Mouse (Mus musculus): ENCODE results near the gene Cd36. TPM values are rescaled to one million over a fixed set of nuclear protein-coding genes. Genes with fewer than 3 reads are reported as not detected.
A peak's percentile ranks its signal among the peaks of the same experiment; 100 is the strongest.

Cd36 gene
- polyA plus RNA-seq, 1 experiment: 256 TPM

GRCm38 (mm10) chr5:17828713-17829544 lies 59.7 kb downstream of the Cd36 start:
- no peak for DNase-seq
- TF ChIP-seq POLR2A (IDR thresholded peaks at IDR 0.05; ENCODE audit: borderline replicate concordance, extremely low read depth, low read depth, low read length): no peak
- TF ChIP-seq CTCF (IDR thresholded peaks at IDR 0.05; ENCODE audit: insufficient read depth, low read length): no peak
- WGBS: 51% methylated on average over 15 of the region's 15 CpGs
- peaks cover 6% of the 10 kb centered on the region for H3K4me1 ChIP-seq (ENCODE audit: control insufficient read depth, insufficient read depth, low read length)
- H3K4me3 ChIP-seq (replicated peaks; ENCODE audit: extremely low read depth, low read depth, low read length): no peak overlapping the region

DNA sequence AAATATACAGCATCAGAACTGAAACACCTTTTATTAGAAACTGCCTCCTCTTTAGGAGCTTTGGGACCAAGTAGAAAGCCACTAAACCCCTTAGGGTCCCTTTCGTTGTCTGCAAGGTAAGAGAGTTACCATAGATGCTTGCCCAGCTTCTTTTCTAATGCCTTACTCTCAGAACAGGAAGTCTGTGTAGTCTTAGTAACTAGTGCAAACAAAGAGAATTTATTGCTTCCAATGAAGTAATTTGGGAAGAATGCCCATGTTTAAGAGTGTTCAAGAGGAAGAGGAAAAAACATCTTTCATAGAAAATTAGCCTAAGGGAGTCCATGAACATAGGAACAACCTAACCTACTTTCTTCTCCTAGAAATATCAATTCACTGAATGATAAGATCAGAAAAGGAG lies 67.2 kb downstream of the Cd36 start:
- Histone ChIP-seq H3K4me3 (replicated peaks; ENCODE audit: extremely low read depth, low read depth, low read length) (no peak overlapping the region), H3K4me1 (ENCODE audit: control insufficient read depth, insufficient read depth, low read length) (peaks cover 4% of the 10 kb centered on the region)
- WGBS: 23% methylated on average over 1 of the region's 1 CpGs
- no peak for DNase-seq
- TF ChIP-seq CTCF (IDR thresholded peaks at IDR 0.05; ENCODE audit: insufficient read depth, low read length) (no peak), POLR2A (IDR thresholded peaks at IDR 0.05; ENCODE audit: borderline replicate concordance, extremely low read depth, low read depth, low read length) (no peak)

GRCm38 (mm10) chr5:17820239-17820999 lies 68.2 kb downstream of the Cd36 start:
- WGBS: 68% methylated on average over 2 of the region's 2 CpGs
- peaks cover 4% of the 10 kb centered on the region for H3K4me1 ChIP-seq (ENCODE audit: control insufficient read depth, insufficient read depth, low read length)
- no peak for TF ChIP-seq POLR2A (IDR thresholded peaks at IDR 0.05; ENCODE audit: borderline replicate concordance, extremely low read depth, low read depth, low read length)
- TF ChIP-seq CTCF (IDR thresholded peaks at IDR 0.05; ENCODE audit: insufficient read depth, low read length): no peak
- DNase-seq: no peak
- no peak overlapping the region for H3K4me3 ChIP-seq (replicated peaks; ENCODE audit: extremely low read depth, low read depth, low read length)

- Histone ChIP-seq H3K4me1 (ENCODE audit: control insufficient read depth, insufficient read depth, low read length) (peaks cover 2% of the 10 kb centered on the region; the same call in 1 of the 2 replicates), H3K4me3 (replicated peaks; ENCODE audit: extremely low read depth, low read depth, low read length) (no peak overlapping the region)
- TF ChIP-seq CTCF (IDR thresholded peaks at IDR 0.05; ENCODE audit: insufficient read depth, low read length) (peak; percentile 17; the same call in 1 of the 2 replicates), POLR2A (IDR thresholded peaks at IDR 0.05; ENCODE audit: borderline replicate concordance, extremely low read depth, low read depth, low read length) (no peak)
- no peak for DNase-seq
- under 1% methylated on average over 2 of the region's 2 CpGs for WGBS
These were observed 72.4 kb downstream of the Cd36 start for GRCm38 (mm10) chr5:17816170-17816569.

GRCm38 (mm10) chr5:17810336-17810735 lies 78.3 kb downstream of the Cd36 start:
- WGBS: 27% methylated on average over 1 of the region's 1 CpGs
- TF ChIP-seq CTCF (IDR thresholded peaks at IDR 0.05; ENCODE audit: insufficient read depth, low read length): no peak
- no peak for TF ChIP-seq POLR2A (IDR thresholded peaks at IDR 0.05; ENCODE audit: borderline replicate concordance, extremely low read depth, low read depth, low read length)
- Histone ChIP-seq H3K4me3 (replicated peaks; ENCODE audit: extremely low read depth, low read depth, low read length) (no peak overlapping the region), H3K4me1 (ENCODE audit: control insufficient read depth, insufficient read depth, low read length) (no peaks in the 10 kb centered on the region; the same call in 1 of the 2 replicates)
- no peak for DNase-seq

GRCm38 (mm10) chr5:17806774-17807377 lies 81.7 kb downstream of the Cd36 start:
- DNase-seq: no peak
- H3K4me3 ChIP-seq (replicated peaks; ENCODE audit: extremely low read depth, low read depth, low read length): no peak overlapping the region
- TF ChIP-seq POLR2A (IDR thresholded peaks at IDR 0.05; ENCODE audit: borderline replicate concordance, extremely low read depth, low read depth, low read length) (no peak), CTCF (IDR thresholded peaks at IDR 0.05; ENCODE audit: insufficient read depth, low read length) (no peak)
- WGBS: 87% methylated on average over 3 of the region's 3 CpGs
- no peaks in the 10 kb centered on the region; the same call in 1 of the 2 replicates for H3K4me1 ChIP-seq (ENCODE audit: control insufficient read depth, insufficient read depth, low read length)

GRCm38 (mm10) chr5:17776571-17776970 lies 112.0 kb downstream of the Cd36 start:
- H3K4me3 ChIP-seq (replicated peaks; ENCODE audit: extremely low read depth, low read depth, low read length): no peak overlapping the region
- WGBS: 86% methylated on average over 6 of the region's 6 CpGs
- TF ChIP-seq CTCF (IDR thresholded peaks at IDR 0.05; ENCODE audit: insufficient read depth, low read length): no peak
- TF ChIP-seq POLR2A (IDR thresholded peaks at IDR 0.05; ENCODE audit: borderline replicate concordance, extremely low read depth, low read depth, low read length): no peak
- no peaks in the 10 kb centered on the region for H3K4me1 ChIP-seq (ENCODE audit: control insufficient read depth, insufficient read depth, low read length)
- DNase-seq: no peak

GRCm38 (mm10) chr5:17770328-17770727 lies 118.3 kb downstream of the Cd36 start:
- no peaks in the 10 kb centered on the region for H3K4me1 ChIP-seq (ENCODE audit: control insufficient read depth, insufficient read depth, low read length)
- WGBS: 85% methylated on average over 2 of the region's 2 CpGs
- TF ChIP-seq CTCF (IDR thresholded peaks at IDR 0.05; ENCODE audit: insufficient read depth, low read length) (no peak), POLR2A (IDR thresholded peaks at IDR 0.05; ENCODE audit: borderline replicate concordance, extremely low read depth, low read depth, low read length) (no peak)
- DNase-seq: no peak
- H3K4me3 ChIP-seq (replicated peaks; ENCODE audit: extremely low read depth, low read depth, low read length): no peak overlapping the region

GRCm38 (mm10) chr5:17766006-17766677 lies 122.5 kb downstream of the Cd36 start:
- Histone ChIP-seq H3K4me3 (replicated peaks; ENCODE audit: extremely low read depth, low read depth, low read length) (no peak overlapping the region), H3K4me1 (ENCODE audit: control insufficient read depth, insufficient read depth, low read length) (no peaks in the 10 kb centered on the region)
- DNase-seq: no peak
- 59% methylated on average over 4 of the region's 4 CpGs for WGBS
- TF ChIP-seq CTCF (IDR thresholded peaks at IDR 0.05; ENCODE audit: insufficient read depth, low read length) (peak; percentile 8; the same call in 1 of the 2 replicates), POLR2A (IDR thresholded peaks at IDR 0.05; ENCODE audit: borderline replicate concordance, extremely low read depth, low read depth, low read length) (no peak)
